Mouse (Mus musculus) left cerebral cortex, postnatal 36 days (tissue): ENCODE results near the gene Pfn3. TPM values are rescaled to one million over a fixed set of nuclear protein-coding genes. Genes with fewer than 3 reads are reported as not detected.

Experiments used
- microRNA-seq: library from miRNA; unstranded; fragments of <30 nt; microRNA quantifications from one replicate; pipeline ENCODE4 v1.2.0, GENCODE M21; 2022
- total RNA-seq, 2 experiments: library from RNA; stranded (reverse); gene quantifications; 2 replicates each; pipeline ENCODE4 v1.2.3; 2021

The Pfn3 gene
- total RNA-seq, 2 experiments from 2014 or later, result not detected

Small RNA genes within 50 kb of the gene (microRNA-seq; reads per million reads assigned to microRNA genes)
- gene Mir6943, result 4.8 reads per million, percentile 16 among the genes with 10 or more reads in this experiment

Other genes with a start within 250 kb of the Pfn3 start
- 100 to 1,000 TPM; 105 to 134 TPM for gene Nsd1, start 205.4 kb downstream of the Pfn3 start, total RNA-seq
- 100 to 1,000 TPM; 159 to 185 TPM for gene Prelid1, start 94.7 kb downstream of the Pfn3 start, total RNA-seq
- 10 to 100 TPM; 80.9 to 86.8 TPM for gene Rab24, start 93.3 kb downstream of the Pfn3 start, total RNA-seq
- 1 to 10 TPM; 1.4 to 2.5 TPM for gene Mxd3, start 85.4 kb downstream of the Pfn3 start, total RNA-seq
- gene Lman2, start 52.4 kb downstream of the Pfn3 start, total RNA-seq, result 10 to 100 TPM; 54.9 to 61.3 TPM
- 10 to 100 TPM; 52.3 to 53.7 TPM for gene Rgs14, start 45.5 kb downstream of the Pfn3 start, total RNA-seq
- gene Slc34a1, start 17.0 kb downstream of the Pfn3 start, total RNA-seq, result under 1 TPM; 0.48 to 0.54 TPM
- gene F12, start 11.6 kb upstream of the Pfn3 start, total RNA-seq, result under 1 TPM; 0.79 to 0.84 TPM
- 10 to 100 TPM; 63.4 to 65.2 TPM for gene Grk6, start 29.8 kb upstream of the Pfn3 start, total RNA-seq
- gene Prr7, start 49.0 kb upstream of the Pfn3 start, total RNA-seq, result 10 to 100 TPM; 81.8 to 82.1 TPM
- gene Dbn1, start 72.9 kb upstream of the Pfn3 start, total RNA-seq, result 100 to 1,000 TPM; 247 to 314 TPM
- gene Pdlim7, start 98.4 kb upstream of the Pfn3 start, total RNA-seq, result 100 to 1,000 TPM in 1 of 2 experiments, 10 to 100 TPM in 1; 82.1 to 101 TPM
- gene Dok3, start 114.1 kb upstream of the Pfn3 start, total RNA-seq, result 10 to 100 TPM in 1 of 2 experiments, 1 to 10 TPM in 1; 5.5 to 14.0 TPM
- 10 to 100 TPM; 53.1 to 63.9 TPM for gene Ddx41, start 121.4 kb upstream of the Pfn3 start, total RNA-seq
- gene Fam193b, start 155.9 kb upstream of the Pfn3 start, total RNA-seq, result 10 to 100 TPM; 61.1 to 99.5 TPM
- gene Tmed9, start 158.5 kb upstream of the Pfn3 start, total RNA-seq, result 100 to 1,000 TPM; 133 to 138 TPM
- gene B4galt7, start 184.7 kb upstream of the Pfn3 start, total RNA-seq, result 10 to 100 TPM; 26.2 to 26.4 TPM
- 10 to 100 TPM; 49.9 to 50.8 TPM for gene Caml, start 207.8 kb upstream of the Pfn3 start, total RNA-seq
- 10 to 100 TPM; 40.5 to 52.9 TPM for gene Ddx46, start 219.8 kb upstream of the Pfn3 start, total RNA-seq